Mouse (Mus musculus): ENCODE measurements around the gene Gm20388.
"Not testable (repeated sequence)": the region's sequence is repeated elsewhere in the genome, so short reads cannot be mapped to it uniquely, and the experiment has no call there.

Gm20388 gene

GRCm38 (mm10) chr8:122618660-122619378 is 2708.2 kb downstream of the Gm20388 start:
- no peak for DNase-seq (ENCODE audit: extremely low spot score, low read depth, low spot score)

GRCm38 (mm10) chr8:122620446-122620845 is 2709.8 kb downstream of the Gm20388 start:
- DNase-seq (ENCODE audit: extremely low spot score, low read depth, low spot score), result no peak

GRCm38 (mm10) chr8:122622727-122623126 is 2712.1 kb downstream of the Gm20388 start, which contains the start of gene Pabpn1l:
Pabpn1l (minus strand) TSS chr8:122622739.
- DNase-seq (ENCODE audit: extremely low spot score, low read depth, low spot score), result no peak

GRCm38 (mm10) chr8:122623844-122624642 is 2713.4 kb downstream of the Gm20388 start:
- no peak for DNase-seq (ENCODE audit: extremely low spot score, low read depth, low spot score)

- DNase-seq (ENCODE audit: extremely low spot score, low read depth, low spot score), result no peak
These were observed 2714.0 kb downstream of the Gm20388 start for GRCm38 (mm10) chr8:122624653-122625052.

- no peak for DNase-seq (ENCODE audit: extremely low spot score, low read depth, low spot score)
These were observed 2715.2 kb downstream of the Gm20388 start for GRCm38 (mm10) chr8:122625811-122626210.

- DNase-seq (ENCODE audit: extremely low spot score, low read depth, low spot score), result no peak
These were observed 2716.3 kb downstream of the Gm20388 start for GRCm38 (mm10) chr8:122626896-122627295.

GRCm38 (mm10) chr8:122629388-122629787 is 2718.7 kb downstream of the Gm20388 start:
- no peak for DNase-seq (ENCODE audit: extremely low spot score, low read depth, low spot score)

- no peak for DNase-seq (ENCODE audit: extremely low spot score, low read depth, low spot score)
These were observed 2720.1 kb downstream of the Gm20388 start for GRCm38 (mm10) chr8:122630696-122631095.

- DNase-seq (ENCODE audit: extremely low spot score, low read depth, low spot score), result not testable (repeated sequence)
These were observed 2721.5 kb downstream of the Gm20388 start for GRCm38 (mm10) chr8:122632134-122632533.

GRCm38 (mm10) chr8:122633205-122633604 is 2722.6 kb downstream of the Gm20388 start:
- DNase-seq (ENCODE audit: extremely low spot score, low read depth, low spot score), result no peak

GRCm38 (mm10) chr8:122635878-122636802 is 2725.5 kb downstream of the Gm20388 start:
- DNase-seq (ENCODE audit: extremely low spot score, low read depth, low spot score), result no peak

GRCm38 (mm10) chr8:122636803-122637175 is 2726.1 kb downstream of the Gm20388 start:
- no peak for DNase-seq (ENCODE audit: extremely low spot score, low read depth, low spot score)

GRCm38 (mm10) chr8:122637230-122637629 is 2726.6 kb downstream of the Gm20388 start:
- no peak for DNase-seq (ENCODE audit: extremely low spot score, low read depth, low spot score)

- no peak for DNase-seq (ENCODE audit: extremely low spot score, low read depth, low spot score)
These were observed 2728.0 kb downstream of the Gm20388 start for GRCm38 (mm10) chr8:122638601-122639000.

GRCm38 (mm10) chr8:122639521-122640248 is 2729.0 kb downstream of the Gm20388 start:
- DNase-seq (ENCODE audit: extremely low spot score, low read depth, low spot score), result no peak

GRCm38 (mm10) chr8:122640825-122641224 is 2730.2 kb downstream of the Gm20388 start:
- DNase-seq (ENCODE audit: extremely low spot score, low read depth, low spot score), result no peak

- DNase-seq (ENCODE audit: extremely low spot score, low read depth, low spot score), result no peak
These were observed 2730.8 kb downstream of the Gm20388 start for GRCm38 (mm10) chr8:122641406-122641805.

- DNase-seq (ENCODE audit: extremely low spot score, low read depth, low spot score), result no peak
These were observed 2731.4 kb downstream of the Gm20388 start for GRCm38 (mm10) chr8:122642071-122642470.

GRCm38 (mm10) chr8:122644175-122644954 is 2733.7 kb downstream of the Gm20388 start:
- DNase-seq (ENCODE audit: extremely low spot score, low read depth, low spot score), result no peak
